Mouse (Mus musculus) embryonic facial prominence, embryonic 14.5 days (tissue): ENCODE data around the gene Pla2g6. TPM values are rescaled to one million over a fixed set of nuclear protein-coding genes. Genes with fewer than 3 reads are reported as not detected.

Experiments
- ATAC-seq: fragments of 200-750 bp; cut with Nextera tagmentation; 2 replicates; pipeline ENCODE4 v1.8.0; 2017; ENCODE audit warnings: low read depth, moderate number of reproducible peaks, moderate TSS enrichment
- DNase-seq: peaks from one replicate; pipeline ENCODE4 v3.0.0-alpha.2; 2015; ENCODE audit warnings: low spot score
- H3K27ac ChIP-seq: fragments of 300-500 bp; sonication (generic); replicated peaks from 2 replicates; pipeline ENCODE4 v1.5.1; 2014; ENCODE audit warnings: low read depth, mild to moderate bottlenecking, low read length, moderate library complexity
- H3K27me3 ChIP-seq: fragments of 300-500 bp; sonication (generic); replicated peaks from 2 replicates; pipeline ENCODE4 v1.6.1; 2014; ENCODE audit warnings: low read length; ENCODE audit not compliant: control insufficient read depth, insufficient read depth
- H3K36me3 ChIP-seq: fragments of 300-500 bp; sonication (generic); 2 replicates; pipeline ENCODE4 v1.6.1; 2014; ENCODE audit warnings: low read length, mixed read lengths; ENCODE audit not compliant: control insufficient read depth, insufficient read depth
- H3K4me1 ChIP-seq: fragments of 300-500 bp; sonication (generic); 2 replicates; pipeline ENCODE4 v1.6.1; 2014; ENCODE audit warnings: antibody characterized with exemption, low read length; ENCODE audit not compliant: control insufficient read depth, insufficient read depth
- H3K4me2 ChIP-seq: fragments of 300-500 bp; sonication (generic); 2 replicates; pipeline ENCODE4 v1.6.1; 2014; ENCODE audit warnings: low read depth, mild to moderate bottlenecking, low read length, moderate library complexity, mixed read lengths
- H3K4me3 ChIP-seq: fragments of 300-500 bp; sonication (generic); 2 replicates; pipeline ENCODE4 v1.5.1; 2014; ENCODE audit warnings: low read depth, mild to moderate bottlenecking, low read length
- H3K9ac ChIP-seq: fragments of 300-500 bp; sonication (generic); 2 replicates; pipeline ENCODE4 v1.6.1; 2014; ENCODE audit warnings: low read depth, mild to moderate bottlenecking, low read length, moderate library complexity, mixed read lengths
- H3K9me3 ChIP-seq: fragments of 300-500 bp; sonication (generic); 2 replicates; pipeline ENCODE4 v1.6.1; 2016; ENCODE audit warnings: low read length; ENCODE audit not compliant: control insufficient read depth
- WGBS: fragments of 180-500 bp; shearing (Covaris S2); extraction: QIAGEN DNeasy Blood & Tissue Kit; methylation state at CpG from one replicate; pipeline ENCODE4 v1.1.7; 2014; 5-methylcytosine and 5-hydroxymethylcytosine counted together
- polyA plus RNA-seq: library from polyadenylated mRNA; unstranded; fragments of >200 nt; fragmentation: Nextera tagmentation; extraction: Ambion mirVana; gene quantifications from 2 replicates; pipeline ENCODE4 v1.2.1, GENCODE M21; 2014

Gene Pla2g6
- polyA plus RNA-seq, 1 experiment from 2014 or later = 13.3 TPM

DNA sequence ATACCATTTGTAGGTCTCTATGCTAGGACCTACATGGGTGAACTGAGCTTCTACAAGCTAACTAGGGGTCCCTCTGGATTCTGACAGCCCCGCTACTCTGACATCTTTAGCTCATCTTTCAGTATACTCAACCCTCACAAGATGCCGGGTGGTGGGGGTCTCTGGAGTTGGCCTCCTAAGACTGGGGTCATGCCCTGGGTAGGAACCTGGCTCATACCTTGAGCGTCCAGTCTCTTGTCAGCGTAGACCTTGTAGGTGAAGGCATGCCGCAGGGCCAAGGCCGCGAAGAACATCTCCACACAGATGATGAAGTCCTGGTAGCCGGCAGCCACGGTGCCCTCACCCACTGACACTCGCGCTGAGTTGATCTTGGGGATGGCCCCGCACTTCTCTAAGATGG, 36.9 kb upstream of the Pla2g6 start:
- ATAC-seq (no peak), DNase-seq (no peak)
- peaks cover 4% of the 10 kb centered on the region for H3K4me1 ChIP-seq
- H3K4me3 ChIP-seq = no peak overlapping the region
- 97% methylated on average over 12 of the region's 12 CpGs for WGBS
- H3K9ac ChIP-seq = no peak overlapping the region
- no peak overlapping the region for H3K4me2 ChIP-seq
- H3K27me3 ChIP-seq = no peaks in the 10 kb centered on the region
- no peaks in the 10 kb centered on the region for H3K9me3 ChIP-seq
- no peak overlapping the region for H3K27ac ChIP-seq
- H3K36me3 ChIP-seq = peaks cover 85% of the 10 kb centered on the region

DNA sequence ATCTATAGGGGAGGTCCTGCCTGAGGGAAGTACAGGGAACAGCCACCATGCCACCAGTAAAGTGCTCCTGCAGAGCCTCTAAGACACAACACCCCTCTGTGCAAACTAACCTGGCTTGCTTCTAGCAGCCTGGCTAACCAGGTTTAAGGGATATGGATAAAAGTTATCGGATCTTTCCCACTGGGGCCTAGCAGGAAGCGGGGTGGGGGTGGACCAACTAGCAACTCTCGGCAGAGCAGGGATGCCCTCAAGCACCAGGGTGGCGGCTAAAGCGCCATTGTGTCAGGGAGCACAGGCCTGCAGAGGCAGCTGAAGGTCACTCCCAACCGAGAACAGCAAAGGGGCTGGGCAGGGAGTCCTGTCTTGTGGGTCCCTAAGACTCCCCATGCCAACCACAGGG, 35.9 kb upstream of the Pla2g6 start:
- ATAC-seq (no peak), DNase-seq (no peak)
- Histone ChIP-seq H3K4me3 (no peak overlapping the region), H3K27me3 (no peaks in the 10 kb centered on the region), H3K9me3 (no peaks in the 10 kb centered on the region), H3K4me2 (no peak overlapping the region), H3K27ac (no peak overlapping the region), H3K4me1 (peaks cover 8% of the 10 kb centered on the region), H3K36me3 (peaks cover 76% of the 10 kb centered on the region), H3K9ac (no peak overlapping the region)
- 26% methylated on average over 6 of the region's 6 CpGs for WGBS

- DNase-seq (no peak), ATAC-seq (no peak)
- Histone ChIP-seq H3K4me2 (no peak overlapping the region), H3K9me3 (no peaks in the 10 kb centered on the region), H3K4me1 (peaks cover 20% of the 10 kb centered on the region), H3K4me3 (no peak overlapping the region), H3K9ac (0 out of 2 replicates have a peak overlapping the region, but pooled peaks have one; percentile 30), H3K27me3 (no peaks in the 10 kb centered on the region), H3K36me3 (peaks cover 51% of the 10 kb centered on the region), H3K27ac (no peak overlapping the region)
- 70% methylated on average over 4 of the region's 4 CpGs for WGBS
These were observed 32.8 kb upstream of the Pla2g6 start for GRCm38 (mm10) chr15:79361023-79361422.

DNA sequence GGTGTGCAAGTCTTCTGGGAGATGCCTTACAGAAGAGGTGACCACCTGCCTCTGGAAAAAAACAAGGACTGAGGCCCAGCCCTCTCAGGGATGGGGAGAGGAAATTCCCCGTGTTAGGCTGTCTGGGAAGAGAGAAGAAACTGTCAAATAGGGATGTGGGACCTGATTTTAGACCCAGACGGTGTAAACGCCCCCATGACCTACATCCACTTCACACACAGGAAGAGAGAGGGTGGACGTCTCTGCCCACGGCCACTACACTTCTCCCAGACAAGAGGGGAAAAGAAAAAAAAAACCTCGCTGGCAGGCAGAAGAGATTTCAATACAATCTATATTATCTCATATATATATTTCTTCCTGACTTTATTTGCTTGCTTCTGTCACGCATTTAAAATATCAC, 32.2 kb upstream of the Pla2g6 start:
- 44% methylated on average over 7 of the region's 7 CpGs for WGBS
- no peak for ATAC-seq
- Histone ChIP-seq H3K4me1 (peaks cover 20% of the 10 kb centered on the region), H3K4me2 (no peak overlapping the region), H3K9ac (no peak overlapping the region), H3K36me3 (peaks cover 44% of the 10 kb centered on the region), H3K27ac (peak overlapping the region; percentile 6; the same call in 1 of the 2 replicates), H3K9me3 (no peaks in the 10 kb centered on the region), H3K27me3 (no peaks in the 10 kb centered on the region), H3K4me3 (no peak overlapping the region)
- DNase-seq = no peak

DNA sequence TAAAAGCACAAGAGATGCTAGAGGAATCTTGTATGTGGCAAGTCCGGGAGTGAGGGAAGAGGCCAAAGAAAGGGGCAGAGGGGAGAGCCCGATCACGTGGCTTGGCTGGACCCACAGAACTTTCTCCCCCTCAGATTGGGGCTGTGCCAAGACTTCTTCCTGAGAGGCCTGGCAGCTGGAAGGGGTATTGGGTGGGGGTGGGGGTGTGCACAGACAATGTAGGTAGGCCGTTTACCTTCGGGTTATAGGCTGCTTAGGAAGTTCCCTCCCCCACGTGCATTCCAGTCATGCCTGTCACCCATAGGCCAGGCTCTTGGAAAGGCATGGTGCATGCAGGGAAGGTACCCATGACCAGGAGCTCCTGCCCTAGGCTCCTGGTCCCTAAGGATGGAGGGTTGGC, 31.8 kb upstream of the Pla2g6 start:
- 15% methylated on average over 6 of the region's 6 CpGs for WGBS
- Histone ChIP-seq H3K4me2 (no peak overlapping the region), H3K4me1 (peaks cover 20% of the 10 kb centered on the region), H3K36me3 (peaks cover 40% of the 10 kb centered on the region), H3K9ac (no peak overlapping the region), H3K27ac (peak overlapping the region; percentile 6; the same call in 1 of the 2 replicates), H3K9me3 (no peaks in the 10 kb centered on the region), H3K4me3 (no peak overlapping the region), H3K27me3 (no peaks in the 10 kb centered on the region)
- DNase-seq = peak; percentile 72
- ATAC-seq = peak; percentile 27; the same call in 1 of the 2 replicates

GRCm38 (mm10) chr15:79357974-79358690, 29.9 kb upstream of the Pla2g6 start:
- Histone ChIP-seq H3K9ac (no peak overlapping the region; the same call in 1 of the 2 replicates), H3K4me3 (peak overlapping the region; percentile 53), H3K36me3 (peaks cover 22% of the 10 kb centered on the region), H3K27me3 (no peaks in the 10 kb centered on the region), H3K4me2 (peak overlapping the region; percentile 98), H3K4me1 (peaks cover 20% of the 10 kb centered on the region), H3K27ac (no peak overlapping the region), H3K9me3 (no peaks in the 10 kb centered on the region)
- WGBS = 38% methylated on average over 12 of the region's 12 CpGs
- ATAC-seq = 0 out of 2 replicates have a peak, but pooled peaks have one; percentile 2
- no peak for DNase-seq

- Histone ChIP-seq H3K9me3 (no peaks in the 10 kb centered on the region), H3K36me3 (peaks cover 13% of the 10 kb centered on the region), H3K27ac (peak overlapping the region; percentile 59; the same call in 1 of the 2 replicates), H3K27me3 (no peaks in the 10 kb centered on the region), H3K4me1 (peaks cover 20% of the 10 kb centered on the region), H3K4me2 (peak overlapping the region; percentile 98), H3K9ac (peak overlapping the region; percentile 72), H3K4me3 (peak overlapping the region; percentile 53)
- DNase-seq (peak; percentile 88), ATAC-seq (peak; percentile 84)
- WGBS = 1% methylated on average over 20 of the region's 77 CpGs
These were observed 29.1 kb upstream of the Pla2g6 start for GRCm38 (mm10) chr15:79357036-79357911.

- H3K4me3 ChIP-seq = peak overlapping the region; percentile 53
- H3K36me3 ChIP-seq = peaks cover 5% of the 10 kb centered on the region; the same call in 1 of the 2 replicates
- ATAC-seq (no peak), DNase-seq (no peak)
- WGBS = 83% methylated on average over 8 of the region's 8 CpGs
- no peaks in the 10 kb centered on the region for H3K27me3 ChIP-seq
- peak overlapping the region; percentile 98 for H3K4me2 ChIP-seq
- H3K27ac ChIP-seq = no peak overlapping the region
- peaks cover 20% of the 10 kb centered on the region for H3K4me1 ChIP-seq
- H3K9ac ChIP-seq = peak overlapping the region; percentile 72; the same call in 1 of the 2 replicates
- no peaks in the 10 kb centered on the region for H3K9me3 ChIP-seq
These were observed 28.3 kb upstream of the Pla2g6 start for GRCm38 (mm10) chr15:79356481-79356880.
